Mouse (Mus musculus) small intestine, adult 2 months (tissue): ENCODE results near the gene Rbms1.

Source experiments
- CTCF ChIP-seq: fragments of 200-500 bp; IDR thresholded peaks from 2 replicates; pipeline ENCODE4 v1.5.1; 2012; ENCODE audit warnings: low read depth, mild to moderate bottlenecking, control low read depth, inconsistent platforms, low read length, moderate library complexity, mixed read lengths; ENCODE audit not compliant: insufficient replicate concordance, insufficient read length; ENCODE audit errors: extremely low read depth
- POLR2A ChIP-seq: fragments of 200-500 bp; IDR thresholded peaks from 2 replicates; pipeline ENCODE4 v1.6.1; 2012; ENCODE audit warnings: low read depth, mild to moderate bottlenecking, control low read depth, inconsistent platforms, low read length, moderate library complexity

DNA sequence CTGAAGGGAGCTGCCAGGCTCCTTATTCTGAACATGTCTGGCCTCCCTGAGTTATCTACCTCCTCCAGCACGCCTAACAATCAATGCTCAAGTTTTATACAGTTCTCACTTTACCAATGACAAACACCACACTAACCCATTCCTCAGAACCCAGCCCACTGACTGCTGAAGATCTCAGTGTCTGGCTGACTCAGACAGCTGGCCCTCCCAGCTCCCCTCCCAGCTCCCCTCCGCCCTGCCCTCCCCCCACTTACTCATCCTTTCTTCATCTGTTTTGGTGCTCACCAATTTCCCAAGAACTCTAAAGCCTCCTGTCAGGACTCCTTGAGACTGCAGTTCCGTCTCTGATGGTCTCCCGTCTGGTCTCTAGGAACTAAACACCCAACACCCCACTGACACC, 92.5 kb downstream of the Rbms1 start:
- no peak for TF ChIP-seq CTCF
- TF ChIP-seq POLR2A = no peak
